Mouse (Mus musculus): ENCODE data around the gene Ascc3.

Ascc3 gene

GRCm38 (mm10) chr10:50895091-50895790, 302.8 kb downstream of the Ascc3 start:
- DNase-seq (ENCODE audit: low spot score) = no peak

DNA sequence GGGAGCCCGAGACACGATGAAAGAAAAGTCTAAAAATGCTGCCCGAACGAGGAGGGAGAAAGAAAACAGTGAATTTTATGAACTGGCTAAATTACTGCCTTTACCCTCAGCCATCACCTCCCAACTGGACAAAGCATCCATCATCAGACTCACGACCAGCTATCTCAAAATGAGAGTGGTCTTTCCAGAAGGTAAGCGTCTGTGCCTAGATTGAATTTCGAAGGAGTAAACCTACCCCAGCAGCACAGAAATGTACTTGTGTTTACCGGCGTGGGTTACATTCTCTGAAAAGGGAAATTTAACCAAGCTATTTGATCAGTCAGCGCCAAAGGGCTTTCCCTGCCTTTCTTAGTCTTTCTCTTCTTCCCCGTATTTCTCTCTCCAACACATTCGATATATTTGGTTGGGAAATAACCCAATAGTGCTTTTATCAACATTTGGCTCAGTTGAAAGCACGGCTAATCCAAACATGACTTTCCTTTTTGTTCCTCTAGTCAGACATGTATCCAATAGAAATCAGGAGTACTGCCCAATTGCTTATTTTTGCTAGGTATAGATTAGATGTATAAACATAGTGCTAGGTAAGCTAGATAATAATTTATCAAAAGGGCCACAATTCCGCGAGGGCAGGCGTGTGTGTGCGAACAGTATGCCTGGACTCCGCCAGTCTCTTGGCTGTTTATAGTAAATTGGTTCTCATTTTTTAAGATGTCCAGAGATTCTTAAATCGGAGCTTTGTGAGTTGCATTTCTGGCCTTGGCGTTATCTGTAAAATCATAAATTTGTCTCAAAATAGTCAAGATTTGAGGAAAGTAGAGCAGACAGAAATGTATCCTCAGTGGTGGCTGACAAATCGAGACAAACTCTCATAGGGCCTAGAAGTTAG, 303.7 kb downstream of the Ascc3 start:
- no peak for DNase-seq (ENCODE audit: low spot score)

DNA sequence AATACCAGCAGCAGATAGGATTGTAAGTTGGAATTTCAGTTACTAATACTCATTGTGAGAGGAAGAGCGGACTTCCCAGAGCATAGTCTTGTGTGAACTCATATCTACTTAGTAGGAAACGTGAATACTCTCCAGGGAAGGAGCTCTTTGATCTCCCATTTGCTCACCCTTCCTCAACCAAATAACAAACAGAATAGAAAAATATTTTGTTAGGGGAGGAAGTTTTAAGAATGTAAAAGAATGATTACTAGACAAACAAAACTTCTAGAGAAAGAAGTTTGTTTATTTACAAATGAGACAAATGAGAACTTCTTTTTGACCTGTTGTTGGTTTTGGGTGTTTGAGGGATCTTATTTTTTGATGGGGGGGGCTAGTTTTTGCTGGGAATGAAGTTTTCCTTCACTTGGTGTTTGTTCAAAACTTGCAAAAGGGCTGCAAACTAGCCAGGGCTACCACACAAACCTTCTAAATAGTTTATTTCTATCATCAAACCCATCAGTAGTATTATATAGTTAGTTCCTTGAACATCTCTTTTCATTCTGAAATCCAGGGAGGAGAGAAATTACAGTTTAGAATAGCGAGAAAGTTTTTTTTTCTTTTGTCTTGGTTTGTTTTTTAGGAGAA, 304.4 kb downstream of the Ascc3 start:
- no peak for DNase-seq (ENCODE audit: low spot score)

GRCm38 (mm10) chr10:50897530-50898471, 305.3 kb downstream of the Ascc3 start:
- no peak for DNase-seq (ENCODE audit: low spot score)

- no peak for DNase-seq (ENCODE audit: low spot score)
These were observed 306.2 kb downstream of the Ascc3 start for GRCm38 (mm10) chr10:50898621-50899020.

GRCm38 (mm10) chr10:50899846-50900745, 307.6 kb downstream of the Ascc3 start:
- no peak for DNase-seq (ENCODE audit: low spot score)
